Mouse (Mus musculus) cortical plate, adult 2 months (tissue): ENCODE data around the gene Dnmt3c.

Experiments used
- CTCF ChIP-seq: fragments of 200-500 bp; IDR thresholded peaks from 2 replicates; pipeline ENCODE4 v1.5.1; 2011; ENCODE audit warnings: mild to moderate bottlenecking, control low read depth, low read length; ENCODE audit not compliant: insufficient read depth; ENCODE audit errors: extremely low read depth
- POLR2A ChIP-seq: fragments of 200-500 bp; IDR thresholded peaks from 2 replicates; pipeline ENCODE4 v1.6.1; 2011; ENCODE audit warnings: mild to moderate bottlenecking, low read length, control low read depth; ENCODE audit not compliant: insufficient read depth; ENCODE audit errors: extremely low read depth

DNA sequence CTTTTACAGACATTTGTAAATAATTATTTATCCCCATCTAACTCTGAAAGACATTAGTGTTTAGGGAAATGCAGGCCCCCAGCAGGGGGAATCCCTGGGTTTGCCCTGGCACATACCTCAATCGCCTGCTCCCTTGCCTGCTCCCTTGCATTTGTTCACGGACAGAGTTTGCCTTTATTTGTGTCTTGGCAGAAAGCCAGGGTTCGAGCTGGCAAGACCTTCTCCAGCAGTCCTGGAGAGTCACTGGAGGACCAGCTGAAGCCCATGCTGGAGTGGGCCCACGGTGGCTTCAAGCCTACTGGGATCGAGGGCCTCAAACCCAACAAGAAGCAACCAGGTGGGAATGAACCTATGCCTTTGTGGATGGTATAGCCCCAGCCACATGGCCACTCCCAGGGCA is 26.3 kb upstream of the Dnmt3c start:
- TF ChIP-seq CTCF (no peak), POLR2A (no peak)
